In the genomic region with DNA sequence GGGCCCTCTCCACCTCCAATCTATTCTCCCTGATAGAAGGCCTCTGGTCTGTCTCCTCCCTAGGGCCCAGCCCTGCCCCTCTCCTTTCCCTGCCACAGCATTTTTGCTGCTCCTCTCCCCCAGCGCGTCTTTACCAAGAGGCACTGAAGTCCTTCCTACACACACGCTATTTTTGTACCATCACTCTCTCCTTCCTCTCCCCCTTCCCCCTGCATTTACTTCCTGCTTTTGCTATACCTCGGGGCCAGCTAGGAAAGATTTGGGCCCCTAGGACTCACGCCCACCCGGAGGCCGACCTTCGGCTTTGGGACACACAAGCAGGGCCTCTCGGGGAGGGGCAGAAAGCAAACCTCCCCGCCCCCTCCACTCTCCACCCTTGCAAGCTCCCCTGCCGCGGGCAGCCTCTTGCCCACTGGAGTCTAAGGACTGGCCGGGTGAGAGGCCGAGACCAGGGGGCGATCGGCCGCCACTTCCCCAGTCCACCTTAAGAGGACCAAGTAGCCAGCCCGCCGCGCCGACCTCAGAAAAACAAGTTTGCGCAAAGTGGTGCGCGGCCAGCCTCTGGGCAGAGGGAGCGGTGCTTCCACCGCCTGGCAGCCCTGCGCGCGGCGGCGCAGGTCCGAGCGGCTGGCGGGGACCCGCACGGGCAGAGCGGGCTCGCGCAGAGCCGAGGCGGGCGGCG, we compare ENCODE assay signal across 8 mouse cellular contexts. TPM values are rescaled to one million over a fixed set of nuclear protein-coding genes. Genes with fewer than 3 reads are reported as not detected.
DNase-seq lines count a peak whose midpoint lies in the region; ATAC-seq lines count a peak whose summit lies in the region.

A gene (plus strand): TSS at position 377 of the 682 bp plus-strand sequence.

- DNase-seq in thymus, adult 18-20 months: peak; percentile 9 to 22
- DNase-seq in thymus, postnatal 10 days (ENCODE audit: low spot score in 2 of 2): no peak
- DNase-seq in kidney, postnatal 25 days: peak; percentile 83 to 90
- peak; percentile 38 for DNase-seq in liver, embryonic 13.5 days
- DNase-seq in neural tube, embryonic 10.5 days (ENCODE audit: extremely low spot score, low spot score): peak; percentile 83

- no peaks in the 10 kb centered on the region for H3K36me3 ChIP-seq in forebrain, embryonic 13.5 days (ENCODE audit: poor library complexity, severe bottlenecking)
- no peaks in the 10 kb centered on the region for H3K36me3 ChIP-seq in heart, embryonic 15.5 days
- no peaks in the 10 kb centered on the region for H3K36me3 ChIP-seq in liver, embryonic 13.5 days
- H3K36me3 ChIP-seq in stomach, embryonic 16.5 days (ENCODE audit: control insufficient read depth, insufficient read depth, low read length): no peaks in the 10 kb centered on the region

- H3K9ac ChIP-seq in forebrain, embryonic 13.5 days: peak within 1 kb of the TSS; percentile 88
- peak within 1 kb of the TSS; percentile 84 for H3K9ac ChIP-seq in heart, embryonic 15.5 days
- peak within 1 kb of the TSS; percentile 70 for H3K9ac ChIP-seq in liver, embryonic 13.5 days
- H3K9ac ChIP-seq in stomach, embryonic 16.5 days (ENCODE audit: low read length): peak within 1 kb of the TSS; percentile 93

- peaks cover 38% of the 10 kb centered on the region for H3K4me1 ChIP-seq in forebrain, embryonic 13.5 days
- peaks cover 46% of the 10 kb centered on the region for H3K4me1 ChIP-seq in heart, embryonic 15.5 days (replicated peaks)
- peaks cover 23% of the 10 kb centered on the region for H3K4me1 ChIP-seq in liver, embryonic 13.5 days (replicated peaks)
- peaks cover 21% of the 10 kb centered on the region for H3K4me1 ChIP-seq in stomach, embryonic 16.5 days (ENCODE audit: control insufficient read depth, insufficient read depth, low read length)

- H3K27me3 ChIP-seq in forebrain, embryonic 13.5 days: no peaks in the 10 kb centered on the region
- no peaks in the 10 kb centered on the region for H3K27me3 ChIP-seq in heart, embryonic 15.5 days
- peaks cover 34% of the 10 kb centered on the region for H3K27me3 ChIP-seq in liver, embryonic 13.5 days
- H3K27me3 ChIP-seq in stomach, embryonic 16.5 days (ENCODE audit: control insufficient read depth, insufficient read depth, low read length): no peaks in the 10 kb centered on the region

- ATAC-seq in forebrain, embryonic 13.5 days: peak; percentile 90
- peak; percentile 72 for ATAC-seq in heart, embryonic 15.5 days (replicated peaks; ENCODE audit: insufficient number of reproducible peaks, insufficient read depth, low FRiP score, low read depth)
- peak; percentile 72 for ATAC-seq in liver, embryonic 13.5 days (ENCODE audit: low read depth)
- ATAC-seq in stomach, embryonic 16.5 days (ENCODE audit: insufficient read depth, low FRiP score): peak; percentile 75

- H3K27ac ChIP-seq in forebrain, embryonic 13.5 days: peak within 1 kb of the TSS; percentile 92
- H3K27ac ChIP-seq in heart, embryonic 15.5 days: peak within 1 kb of the TSS; percentile 96
- peak within 1 kb of the TSS; percentile 80 for H3K27ac ChIP-seq in liver, embryonic 13.5 days
- peak within 1 kb of the TSS; percentile 93 for H3K27ac ChIP-seq in stomach, embryonic 16.5 days (ENCODE audit: low read length)

- no peaks in the 10 kb centered on the region for H3K9me3 ChIP-seq in forebrain, embryonic 13.5 days (replicated peaks)
- no peaks in the 10 kb centered on the region for H3K9me3 ChIP-seq in heart, embryonic 15.5 days (replicated peaks)
- no peaks in the 10 kb centered on the region for H3K9me3 ChIP-seq in liver, embryonic 13.5 days (replicated peaks)
- H3K9me3 ChIP-seq in stomach, embryonic 16.5 days (replicated peaks; ENCODE audit: control insufficient read depth, low read length): no peaks in the 10 kb centered on the region

- peak within 1 kb of the TSS; percentile 73 for H3K4me3 ChIP-seq in forebrain, embryonic 13.5 days
- H3K4me3 ChIP-seq in heart, embryonic 15.5 days: peak within 1 kb of the TSS; percentile 75
- H3K4me3 ChIP-seq in liver, embryonic 13.5 days (replicated peaks): peak within 1 kb of the TSS; percentile 63
- peak within 1 kb of the TSS; percentile 78 for H3K4me3 ChIP-seq in stomach, embryonic 16.5 days (replicated peaks; ENCODE audit: low read length)

- H3K4me2 ChIP-seq in forebrain, embryonic 13.5 days: peak within 1 kb of the TSS; percentile 92
- H3K4me2 ChIP-seq in heart, embryonic 15.5 days: peak within 1 kb of the TSS; percentile 82
- peak within 1 kb of the TSS; percentile 70 for H3K4me2 ChIP-seq in liver, embryonic 13.5 days
- peak within 1 kb of the TSS; percentile 92 for H3K4me2 ChIP-seq in stomach, embryonic 16.5 days (ENCODE audit: low read depth, low read length)

- WGBS in forebrain, embryonic 13.5 days: under 1% methylated on average over 26 of the region's 43 CpGs
- under 1% methylated on average over 41 of the region's 43 CpGs for WGBS in heart, embryonic 15.5 days
- WGBS in liver, embryonic 13.5 days (ENCODE audit: insufficient replicate concordance): under 1% methylated on average over 39 of the region's 43 CpGs
- under 1% methylated on average over 41 of the region's 43 CpGs for WGBS in stomach, embryonic 16.5 days

RNA-seq across cellular contexts. Expression of the gene that starts here (rescaled TPM):
- 16.9 and 19.5 TPM in 2 replicates for polyA plus RNA-seq in forebrain, embryonic 13.5 days (2015; fragmentation: Nextera tagmentation; extraction: Ambion mirVana)
- polyA plus RNA-seq in heart, embryonic 15.5 days (2015; fragmentation: Nextera tagmentation; extraction: Ambion mirVana): 13.8 and 20.1 TPM in 2 replicates
- polyA plus RNA-seq in liver, embryonic 13.5 days (2015; fragmentation: Nextera tagmentation; extraction: Ambion mirVana): 18.1 and 20.4 TPM in 2 replicates
- polyA plus RNA-seq in stomach, embryonic 16.5 days (2015; fragmentation: Nextera tagmentation; extraction: Ambion mirVana): 23.9 and 26.2 TPM in 2 replicates

Comparison
In these comparisons a context has a peak if more than half of its experiments do, and no peak if none do; other contexts are left out.
1. DNase-seq: peak in thymus, adult 18-20 months (2 of 2), kidney, postnatal 25 days (2 of 2), liver, embryonic 13.5 days (single experiment) and neural tube, embryonic 10.5 days (single experiment); none in thymus, postnatal 10 days (0 of 2).
2. Peak in every context shown above with its lines, with median percentiles within 50 percentile points of each other: ATAC-seq, H3K27ac ChIP-seq, H3K4me2 ChIP-seq, H3K4me3 ChIP-seq and H3K9ac ChIP-seq.